Mouse (Mus musculus) hindbrain, embryonic 16.5 days (tissue): ENCODE results near the gene Exoc7. TPM values are rescaled to one million over a fixed set of nuclear protein-coding genes. Genes with fewer than 3 reads are reported as not detected.
A peak's percentile ranks its signal among the peaks of the same experiment; 100 is the strongest.
"Not testable (repeated sequence)": the region's sequence is repeated elsewhere in the genome, so short reads cannot be mapped to it uniquely, and the experiment has no call there.

ENCODE experiments used
- ATAC-seq: fragments of 200-750 bp; cut with Nextera tagmentation; 2 replicates; pipeline ENCODE4 v1.8.0; 2017; ENCODE audit warnings: moderate TSS enrichment, moderate library complexity
- H3K27ac ChIP-seq: fragments of 300-500 bp; sonication (generic); 2 replicates; pipeline ENCODE4 v1.5.1; 2014; ENCODE audit warnings: low read depth, mild to moderate bottlenecking, control low read depth, low read length, moderate library complexity
- H3K27me3 ChIP-seq: fragments of 300-500 bp; sonication (generic); replicated peaks from 2 replicates; pipeline ENCODE4 v1.6.1; 2014; ENCODE audit warnings: low read length; ENCODE audit not compliant: control insufficient read depth, insufficient read depth
- H3K36me3 ChIP-seq: fragments of 300-500 bp; sonication (generic); 2 replicates; pipeline ENCODE4 v1.6.1; 2014; ENCODE audit warnings: mild to moderate bottlenecking, low read length, moderate library complexity, mixed read lengths; ENCODE audit not compliant: control insufficient read depth, insufficient read depth
- H3K4me1 ChIP-seq: fragments of 300-500 bp; sonication (generic); 2 replicates; pipeline ENCODE4 v1.6.1; 2014; ENCODE audit warnings: low read depth, low read length; ENCODE audit not compliant: control insufficient read depth, insufficient read depth
- H3K4me2 ChIP-seq: fragments of 300-500 bp; sonication (generic); 2 replicates; pipeline ENCODE4 v1.6.1; 2014; ENCODE audit warnings: mild to moderate bottlenecking, low read length, control low read depth, moderate library complexity
- H3K4me3 ChIP-seq: fragments of 300-500 bp; sonication (generic); 2 replicates; pipeline ENCODE4 v1.5.1; 2014; ENCODE audit warnings: mild to moderate bottlenecking, low read length, control low read depth, moderate library complexity
- H3K9ac ChIP-seq: fragments of 300-500 bp; sonication (generic); 2 replicates; pipeline ENCODE4 v1.6.1; 2014; ENCODE audit warnings: low read depth, mild to moderate bottlenecking, control low read depth, low read length, moderate library complexity
- H3K9me3 ChIP-seq: fragments of 300-500 bp; sonication (generic); 2 replicates; pipeline ENCODE4 v1.6.1; 2014; ENCODE audit warnings: mild to moderate bottlenecking, low read length, moderate library complexity; ENCODE audit not compliant: control insufficient read depth
- WGBS: fragments of 180-500 bp; shearing (Covaris S2); extraction: QIAGEN DNeasy Blood & Tissue Kit; methylation state at CpG from one replicate; pipeline ENCODE4 v1.1.7; 2014; 5-methylcytosine and 5-hydroxymethylcytosine counted together
- polyA plus RNA-seq: library from polyadenylated mRNA; unstranded; fragments of >200 nt; fragmentation: Nextera tagmentation; extraction: Ambion mirVana; gene quantifications from 2 replicates; pipeline ENCODE4 v1.2.1, GENCODE M21; 2015

The Exoc7 gene
- polyA plus RNA-seq, 1 experiment from 2014 or later, result 127 TPM

- H3K9ac ChIP-seq, result no peak overlapping the region
- peaks cover 22% of the 10 kb centered on the region; the same call in 1 of the 2 replicates for H3K36me3 ChIP-seq
- no peak overlapping the region; the same call in 1 of the 2 replicates for H3K27ac ChIP-seq
Measured at GRCm38 (mm10) chr11:116285770-116286191, 21.3 kb downstream of the Exoc7 start.

DNA sequence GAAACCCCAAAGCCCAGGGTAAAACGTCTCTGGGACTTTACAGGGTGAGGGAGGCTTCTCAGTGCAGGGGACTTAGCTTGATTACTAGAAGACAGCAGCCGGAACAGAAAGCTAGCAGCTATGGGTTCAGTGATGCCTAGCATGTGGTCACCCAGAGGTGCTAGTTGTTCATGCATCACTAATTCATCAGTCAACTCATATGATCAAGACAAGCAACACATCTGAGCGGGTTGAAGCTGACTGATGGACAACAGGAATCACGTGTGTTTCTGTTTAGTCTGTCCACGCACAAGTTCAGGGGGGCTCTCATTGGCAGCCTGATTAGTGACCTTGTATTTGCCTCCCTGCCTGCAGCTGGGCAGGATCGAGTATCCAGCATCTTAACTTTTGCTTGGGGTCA is 23.1 kb downstream of the Exoc7 start:
- no peak overlapping the region for H3K4me3 ChIP-seq
- H3K27me3 ChIP-seq, result peaks cover 36% of the 10 kb centered on the region
- WGBS, result 61% methylated on average over 6 of the region's 6 CpGs
- no peaks in the 10 kb centered on the region for H3K9me3 ChIP-seq
- no peak overlapping the region for H3K9ac ChIP-seq
- peaks cover 13% of the 10 kb centered on the region; the same call in 1 of the 2 replicates for H3K36me3 ChIP-seq
- no peak overlapping the region for H3K27ac ChIP-seq
- no peak overlapping the region for H3K4me2 ChIP-seq
- no peak for ATAC-seq
- H3K4me1 ChIP-seq, result peaks cover 17% of the 10 kb centered on the region

More at GRCm38 (mm10) chr11:116285770-116286191, 21.3 kb downstream of the Exoc7 start:
- Histone ChIP-seq H3K27me3 (peaks cover 24% of the 10 kb centered on the region), H3K9me3 (no peaks in the 10 kb centered on the region), H3K4me2 (no peak overlapping the region), H3K4me3 (no peak overlapping the region), H3K4me1 (peaks cover 17% of the 10 kb centered on the region)
- ATAC-seq, result no peak
- WGBS, result 62% methylated on average over 7 of the region's 7 CpGs

GRCm38 (mm10) chr11:116282912-116283521 is 24.0 kb downstream of the Exoc7 start:
- peak overlapping the region; percentile 37 for H3K4me2 ChIP-seq

DNA sequence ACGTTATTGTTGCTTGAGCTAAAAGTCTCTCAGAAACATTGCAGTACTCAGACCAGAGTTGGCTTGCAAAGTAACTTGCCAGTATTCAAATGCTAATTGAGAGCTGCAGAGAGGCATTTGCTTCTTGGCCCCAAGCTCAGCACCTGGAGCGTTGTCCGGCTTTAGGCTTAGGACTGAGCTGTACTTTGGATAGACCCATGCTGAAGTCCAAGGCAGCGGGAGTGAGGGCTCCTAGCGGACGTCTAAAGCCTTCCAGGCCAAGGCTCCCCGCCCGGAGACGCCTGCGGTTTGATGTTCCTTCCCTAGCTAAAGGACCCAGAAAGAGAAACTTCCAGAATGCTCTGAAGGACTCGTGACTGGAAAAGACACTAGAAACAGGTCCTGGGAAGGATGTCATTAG is 24.9 kb downstream of the Exoc7 start:
- peaks cover 17% of the 10 kb centered on the region for H3K4me1 ChIP-seq
- 2% methylated on average over 11 of the region's 11 CpGs for WGBS
- H3K36me3 ChIP-seq, result no peaks in the 10 kb centered on the region
- no peaks in the 10 kb centered on the region for H3K9me3 ChIP-seq
- no peak overlapping the region for H3K9ac ChIP-seq
- no peak overlapping the region for H3K27ac ChIP-seq
- ATAC-seq, result no peak
- H3K4me3 ChIP-seq, result peak overlapping the region; percentile 37
- peak overlapping the region; percentile 62 for H3K4me2 ChIP-seq
- peaks cover 36% of the 10 kb centered on the region for H3K27me3 ChIP-seq

More at GRCm38 (mm10) chr11:116282912-116283521, 24.0 kb downstream of the Exoc7 start:
- H3K36me3 ChIP-seq, result peaks cover 4% of the 10 kb centered on the region; the same call in 1 of the 2 replicates
- H3K27me3 ChIP-seq, result peaks cover 36% of the 10 kb centered on the region
- H3K4me3 ChIP-seq, result no peak overlapping the region
- 0 out of 2 replicates have a peak, but pooled peaks have one; percentile 23 for ATAC-seq
- H3K9me3 ChIP-seq, result no peaks in the 10 kb centered on the region
- WGBS, result 11% methylated on average over 48 of the region's 48 CpGs
- H3K4me1 ChIP-seq, result peaks cover 17% of the 10 kb centered on the region
- no peak overlapping the region for H3K27ac ChIP-seq
- no peak overlapping the region for H3K9ac ChIP-seq

- Histone ChIP-seq H3K27me3 (peaks cover 36% of the 10 kb centered on the region), H3K9ac (peak overlapping the region; percentile 60), H3K4me3 (peak overlapping the region; percentile 37), H3K4me1 (peaks cover 17% of the 10 kb centered on the region), H3K4me2 (peak overlapping the region; percentile 62), H3K36me3 (no peaks in the 10 kb centered on the region), H3K9me3 (no peaks in the 10 kb centered on the region), H3K27ac (no peak overlapping the region)
- no peak for ATAC-seq
- 2% methylated on average over 18 of the region's 18 CpGs for WGBS
Measured at GRCm38 (mm10) chr11:116281671-116282070, 25.4 kb downstream of the Exoc7 start.

- 6% methylated on average over 48 of the region's 48 CpGs for WGBS
- H3K27ac ChIP-seq, result no peak within 1 kb of the TSS
- H3K4me1 ChIP-seq, result peaks cover 17% of the 10 kb centered on the region
- peak within 1 kb of the TSS; percentile 37 for H3K4me3 ChIP-seq
- H3K36me3 ChIP-seq, result no peaks in the 10 kb centered on the region
- peaks cover 36% of the 10 kb centered on the region for H3K27me3 ChIP-seq
- H3K9ac ChIP-seq, result peak within 1 kb of the TSS; percentile 60
- ATAC-seq, result no peak
- H3K4me2 ChIP-seq, result peak within 1 kb of the TSS; percentile 62
- no peaks in the 10 kb centered on the region for H3K9me3 ChIP-seq
Measured at GRCm38 (mm10) chr11:116280751-116281663, 26.0 kb downstream of the Exoc7 start, which contains the start of gene Galr2. TSS of gene Galr2 (plus strand) at chr11:116280939.

- not testable (repeated sequence) for ATAC-seq, H3K36me3 ChIP-seq, H3K9ac ChIP-seq, H3K4me2 ChIP-seq, H3K9me3 ChIP-seq, H3K27ac ChIP-seq, H3K4me3 ChIP-seq
- WGBS, result 97% methylated on average over 1 of the region's 1 CpGs
- peaks cover 22% of the 10 kb centered on the region for H3K4me1 ChIP-seq
- peaks cover 21% of the 10 kb centered on the region for H3K27me3 ChIP-seq
Measured at GRCm38 (mm10) chr11:116277184-116277583, 29.8 kb downstream of the Exoc7 start.

GRCm38 (mm10) chr11:116274045-116274666 is 32.9 kb downstream of the Exoc7 start, which contains the start of gene Srp68:
TSS of gene Srp68 (minus strand) at chr11:116274217.
- ATAC-seq, result peak; percentile 100
- H3K9me3 ChIP-seq, result no peaks in the 10 kb centered on the region
- H3K4me1 ChIP-seq, result peaks cover 18% of the 10 kb centered on the region
- 2% methylated on average over 32 of the region's 32 CpGs for WGBS
- peak within 1 kb of the TSS; percentile 93 for H3K27ac ChIP-seq
- peak within 1 kb of the TSS; percentile 93 for H3K9ac ChIP-seq
- peak within 1 kb of the TSS; percentile 95 for H3K4me3 ChIP-seq
- H3K4me2 ChIP-seq, result peak within 1 kb of the TSS; percentile 89
- H3K36me3 ChIP-seq, result peaks cover 4% of the 10 kb centered on the region
- no peaks in the 10 kb centered on the region for H3K27me3 ChIP-seq
